Mouse (Mus musculus) heart, postnatal 36 days (tissue): Measurements from ENCODE around the gene Cox11. TPM values are rescaled to one million over a fixed set of nuclear protein-coding genes. Genes with fewer than 3 reads are reported as not detected.

Experiments
- DNase-seq, 2 experiments: peaks; one replicate each; pipeline ENCODE4 v3.0.0; 2021 to 2022
- intact Hi-C: fragments of 180-260 bp; cut with DNase I; formaldehyde crosslinking; loops from one replicate; pipeline ENCODE4 v1.15.1; 2025
- total RNA-seq, 2 experiments: library from RNA; stranded (reverse); gene quantifications; 2 replicates each; pipeline ENCODE4 v1.2.3; 2021

Cox11 gene
- total RNA-seq, 2 experiments from 2014 or later, result 24.2 to 24.3 TPM

DNA sequence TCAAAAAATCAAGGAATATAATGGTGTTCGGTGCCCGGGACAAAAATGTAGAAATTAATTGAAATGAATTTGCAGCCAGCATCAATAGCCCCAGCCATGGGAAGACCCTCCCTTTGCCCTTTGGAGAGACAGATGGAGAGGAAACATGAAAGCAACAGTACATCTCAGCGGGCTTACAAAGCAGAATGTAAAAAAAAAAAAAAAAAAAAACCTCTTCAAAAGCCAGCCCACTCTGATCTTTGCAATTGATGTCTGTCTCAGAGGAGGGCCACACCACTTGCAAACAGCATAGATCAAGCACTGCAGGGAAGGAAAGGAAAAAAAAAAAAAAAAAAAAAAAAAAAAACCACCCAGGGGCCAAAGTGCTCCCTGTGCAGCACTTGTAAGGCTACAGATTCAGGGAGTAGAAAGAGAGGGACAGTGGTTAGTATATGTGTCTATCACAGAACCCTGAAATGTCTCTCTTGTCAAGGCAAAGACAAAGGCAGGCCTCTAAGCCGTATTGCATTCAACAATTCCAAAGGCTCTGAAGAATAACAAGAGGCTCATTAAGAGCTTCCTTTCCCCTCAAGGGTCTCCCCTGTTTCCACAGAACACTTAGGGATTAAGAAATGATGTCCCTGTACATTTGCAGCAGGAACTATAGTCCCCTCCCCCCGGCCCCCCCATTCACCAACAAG, 25.8 kb downstream of the Cox11 start:
- intact Hi-C loops, result no loop called here

DNA sequence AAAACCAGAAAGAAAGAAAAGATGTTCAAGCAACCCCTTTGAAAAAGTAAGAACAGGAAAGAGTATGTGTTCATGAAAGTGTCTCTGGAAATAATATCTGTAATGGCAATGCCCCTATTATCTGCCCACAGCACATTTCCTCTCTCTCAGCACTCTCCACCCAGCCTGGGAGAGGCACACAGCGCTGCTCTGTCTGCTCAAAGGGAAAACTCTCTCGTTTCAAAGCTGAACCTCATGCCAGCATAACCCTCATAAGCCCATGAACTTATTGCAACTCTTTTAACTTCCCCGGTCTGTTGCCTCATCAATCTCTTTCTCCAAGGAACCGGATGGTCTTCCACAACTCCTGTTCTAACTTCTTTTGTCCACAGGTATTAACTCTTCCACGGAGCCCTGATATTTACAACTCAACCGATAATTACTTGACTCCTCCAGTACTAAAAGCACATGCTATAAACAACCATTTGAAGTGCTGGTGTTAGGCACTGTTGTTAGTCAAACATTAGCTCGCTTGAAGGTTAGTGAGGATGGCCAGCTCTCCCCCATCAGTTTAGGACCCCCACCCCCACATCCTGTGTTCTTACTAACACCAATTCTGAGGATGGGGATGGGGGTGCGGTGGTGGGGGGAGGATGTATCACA, 26.5 kb downstream of the Cox11 start:
- intact Hi-C loops, result no loop called here
- DNase-seq, result no peak

More for the DNA sequence above, 25.8 kb downstream of the Cox11 start:
- DNase-seq, result no peak

DNA sequence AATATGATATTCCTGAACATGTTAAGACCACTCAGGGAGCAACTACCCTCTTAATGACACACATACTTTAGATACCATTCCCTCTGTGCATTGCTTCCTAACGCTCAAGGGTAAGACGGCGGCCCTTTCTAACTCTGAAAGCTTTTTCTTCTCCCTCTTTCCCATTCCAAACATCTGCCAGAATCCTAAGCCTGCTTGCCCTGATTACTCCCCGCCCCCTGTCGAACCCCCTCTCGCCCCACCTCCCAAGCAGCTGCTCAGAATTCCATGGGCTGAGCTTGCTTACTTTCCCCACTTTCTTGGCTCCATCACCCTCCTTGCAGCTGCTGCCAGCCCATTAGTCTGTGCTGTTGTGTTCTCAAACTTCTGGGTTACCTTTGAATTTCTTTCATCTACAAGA, 27.2 kb downstream of the Cox11 start:
- DNase-seq, result no peak
- intact Hi-C loops, result no loop called here

DNA sequence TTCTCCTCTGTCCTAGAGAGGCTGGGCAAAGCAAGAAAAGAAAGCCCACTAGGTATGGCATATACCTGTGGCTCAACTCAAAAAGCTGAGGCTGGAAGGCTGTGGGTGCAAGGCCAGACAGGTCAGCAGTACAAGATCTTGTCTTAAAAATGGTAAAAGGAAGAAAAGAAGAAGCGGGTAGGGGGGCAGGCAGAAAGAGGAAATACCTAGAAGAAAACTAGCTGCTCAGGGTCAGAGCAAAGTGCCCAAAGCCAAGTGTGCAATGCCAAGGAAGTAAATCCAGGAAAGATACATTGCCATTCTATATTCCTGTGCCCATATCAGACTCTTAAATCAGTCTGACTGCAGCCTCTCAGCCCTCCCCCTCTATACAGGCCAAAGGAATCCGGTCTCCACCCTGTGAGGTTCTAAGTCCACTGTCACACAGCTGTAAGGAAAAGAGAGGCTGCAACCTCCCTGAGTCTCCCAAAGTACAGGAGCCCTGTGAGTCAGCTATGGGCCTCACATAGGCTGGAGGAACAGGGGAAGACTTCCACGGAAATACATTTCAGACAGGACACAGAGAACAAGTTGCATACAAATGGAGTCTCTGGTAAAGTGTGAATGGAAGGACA, 28.3 kb downstream of the Cox11 start:
- intact Hi-C loops, result no loop called here
- DNase-seq, result no peak

DNA sequence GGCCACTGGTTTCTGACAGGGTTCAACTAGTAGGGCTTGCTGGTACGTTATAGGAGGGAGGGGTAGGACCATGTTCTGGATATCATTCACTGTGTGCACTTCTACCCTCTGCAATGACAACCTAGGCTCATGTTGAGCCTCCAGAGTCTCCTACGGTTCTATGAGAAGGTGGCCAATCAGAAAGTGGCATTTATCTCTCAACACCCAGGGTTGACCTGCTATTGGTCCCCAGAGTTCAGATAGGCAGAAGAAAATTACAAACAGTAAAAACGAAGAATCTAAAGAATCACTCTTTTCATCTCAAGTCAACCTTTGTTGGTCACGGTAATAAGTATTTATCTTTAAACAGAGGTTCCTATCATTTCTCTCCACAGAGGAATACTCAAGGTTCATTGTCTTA, 28.9 kb downstream of the Cox11 start:
- intact Hi-C loops, result no loop called here
- DNase-seq, result no peak

DNA sequence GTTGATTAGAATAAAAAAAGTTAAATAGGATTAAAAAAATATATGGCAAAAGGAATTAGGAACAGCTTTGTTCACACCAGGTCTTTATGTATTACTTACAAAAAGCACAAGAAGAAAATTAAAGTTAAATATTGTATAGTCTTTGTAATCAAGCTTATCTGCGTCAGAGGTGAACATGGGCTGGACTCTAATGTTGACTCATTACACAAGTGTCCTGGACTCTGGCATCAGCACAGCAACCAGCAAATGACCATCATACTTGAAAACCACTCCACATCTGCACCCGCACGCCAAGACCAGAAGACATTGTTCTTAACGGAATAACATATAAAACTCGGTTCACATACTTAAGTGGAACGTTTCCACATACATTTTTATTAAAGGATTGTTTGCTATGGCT, 29.4 kb downstream of the Cox11 start:
- no peak for DNase-seq
- intact Hi-C loops, result no loop called here

DNA sequence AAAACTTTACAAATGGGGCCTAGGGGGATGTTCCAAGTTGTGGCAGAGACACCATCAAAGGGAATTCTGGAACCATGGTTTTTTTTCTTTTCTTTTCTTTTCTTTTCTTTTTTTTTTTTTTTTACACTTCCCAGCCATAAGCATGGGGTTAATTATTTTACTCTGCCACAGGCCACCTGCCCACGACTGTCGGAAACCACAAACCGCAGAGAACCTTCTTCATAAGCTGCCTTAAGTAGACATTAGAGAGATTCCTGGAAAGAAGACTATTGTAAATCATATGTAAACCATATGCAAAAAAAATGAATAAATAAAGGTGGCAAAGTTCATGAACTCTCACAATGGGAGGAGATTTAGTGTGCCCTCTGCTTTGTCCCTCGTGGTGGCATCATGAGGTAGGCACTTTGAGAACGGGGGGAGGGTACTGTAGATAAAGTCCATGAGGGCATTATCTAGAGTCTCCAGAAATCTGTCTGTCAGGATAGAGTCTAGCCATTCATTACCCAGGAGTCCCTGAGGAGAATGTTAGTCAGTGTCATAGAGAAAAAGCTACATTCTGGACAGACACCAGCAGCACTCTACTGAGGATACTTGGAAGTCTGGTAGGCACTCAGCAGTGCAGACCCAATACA, 37.6 kb downstream of the Cox11 start:
- no peak for DNase-seq
- intact Hi-C loops, result no loop called here

DNA sequence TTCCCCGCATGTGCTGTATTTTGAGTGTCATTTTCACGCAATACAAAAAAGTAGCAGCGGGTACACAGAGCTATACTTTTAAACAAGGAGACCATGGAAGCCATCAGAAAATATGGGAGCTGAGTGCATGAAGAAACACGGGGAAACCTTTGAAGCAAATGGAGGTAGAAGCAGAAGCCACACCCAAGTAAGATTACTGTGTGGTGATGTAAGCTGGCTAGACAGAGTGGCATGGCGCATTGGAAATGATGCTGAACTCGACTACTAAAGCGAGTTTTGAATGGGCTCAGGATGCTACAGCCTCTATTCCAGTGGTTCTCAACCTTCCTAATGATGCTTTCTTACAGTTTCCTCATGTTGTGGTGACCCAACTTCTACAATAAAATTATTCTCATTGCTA, 39.1 kb downstream of the Cox11 start:
- intact Hi-C loops, result no loop called here
- no peak for DNase-seq

DNA sequence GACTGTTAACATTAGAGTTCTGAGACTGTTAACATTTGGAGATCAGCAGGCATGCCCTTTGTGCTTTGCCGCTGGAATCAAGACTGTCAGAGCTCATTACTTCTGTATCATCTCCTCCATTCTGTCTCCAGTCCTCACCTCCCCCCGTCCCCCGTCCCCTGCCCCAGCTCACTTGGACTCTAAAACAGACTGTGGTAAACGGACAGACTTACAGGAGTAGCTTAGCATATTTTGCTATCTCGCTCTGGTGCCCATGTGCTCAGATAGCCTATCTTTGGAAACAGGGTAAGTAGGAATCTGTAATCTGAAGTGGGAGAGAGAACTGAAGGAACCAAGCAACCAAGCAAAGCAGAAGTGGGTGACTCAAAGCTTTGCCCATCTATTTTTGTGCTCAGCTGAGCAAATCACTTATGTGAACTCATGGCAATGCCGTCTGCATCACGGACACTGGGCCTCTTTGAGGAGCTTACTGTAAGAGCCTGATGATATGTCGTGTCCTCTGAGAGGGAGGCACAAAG, 39.9 kb downstream of the Cox11 start:
- DNase-seq, result no peak
- intact Hi-C loops, result no loop called here

DNA sequence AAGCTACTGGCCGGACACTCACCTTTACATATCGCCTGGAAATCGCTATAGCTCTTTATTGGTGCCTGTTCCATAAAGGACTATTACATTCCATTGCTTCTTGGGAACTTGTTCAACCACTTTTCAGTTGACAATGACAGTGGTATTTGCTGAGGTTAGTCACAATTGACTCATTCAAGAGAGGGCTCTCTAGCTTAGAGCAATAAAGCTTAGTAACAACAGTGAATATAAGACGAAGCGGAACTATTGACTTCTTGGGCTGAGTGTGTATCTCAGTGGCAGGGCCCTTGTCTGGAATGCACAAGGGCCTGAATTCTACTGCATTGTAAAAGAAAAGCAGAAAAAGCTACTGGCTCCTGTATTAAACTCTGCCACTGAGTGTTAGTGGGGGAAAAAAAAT, 40.6 kb downstream of the Cox11 start:
- intact Hi-C loops, result no loop called here
- no peak for DNase-seq

DNA sequence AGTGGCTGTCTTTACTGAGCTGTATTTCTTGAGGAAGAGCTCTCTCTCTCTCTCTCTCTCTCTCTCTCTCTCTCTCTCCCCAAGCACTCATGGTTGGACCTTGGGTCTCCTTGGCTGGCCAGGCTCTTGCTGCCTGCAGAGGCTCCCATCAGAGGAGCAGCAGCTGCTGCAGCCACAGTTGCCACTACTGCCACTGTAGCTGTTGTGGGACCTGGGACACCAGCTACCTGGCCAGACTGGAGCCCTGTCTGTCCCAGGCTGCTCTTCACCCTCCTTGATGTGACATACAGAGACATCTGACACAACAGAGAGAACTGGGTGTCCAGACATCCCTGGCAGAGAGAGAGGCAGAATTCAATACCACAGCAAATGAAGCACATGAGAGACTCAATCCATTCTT, 43.2 kb downstream of the Cox11 start:
- DNase-seq, result no peak
- intact Hi-C loops, result no loop called here

DNA sequence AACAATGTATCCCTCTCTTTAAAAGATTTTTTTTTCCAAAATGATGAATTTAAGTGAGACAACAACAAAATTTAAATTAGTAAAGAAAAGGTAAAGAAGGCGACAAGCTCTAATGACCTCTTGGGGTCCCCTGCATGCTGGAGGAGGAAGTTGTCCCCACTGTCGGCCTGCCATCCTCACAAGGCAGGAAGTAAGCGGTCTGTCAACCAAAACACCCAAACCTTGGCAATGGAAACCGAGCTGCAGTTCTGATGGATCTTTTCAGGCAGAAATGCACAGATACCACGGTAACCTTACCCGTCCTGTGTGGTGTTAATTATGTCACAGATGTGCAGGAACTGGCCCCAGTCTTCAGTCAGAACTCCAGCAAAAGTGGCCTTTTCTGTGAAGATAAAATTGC, 46.8 kb downstream of the Cox11 start:
- no peak for DNase-seq
- intact Hi-C loops, result no loop called here

DNA sequence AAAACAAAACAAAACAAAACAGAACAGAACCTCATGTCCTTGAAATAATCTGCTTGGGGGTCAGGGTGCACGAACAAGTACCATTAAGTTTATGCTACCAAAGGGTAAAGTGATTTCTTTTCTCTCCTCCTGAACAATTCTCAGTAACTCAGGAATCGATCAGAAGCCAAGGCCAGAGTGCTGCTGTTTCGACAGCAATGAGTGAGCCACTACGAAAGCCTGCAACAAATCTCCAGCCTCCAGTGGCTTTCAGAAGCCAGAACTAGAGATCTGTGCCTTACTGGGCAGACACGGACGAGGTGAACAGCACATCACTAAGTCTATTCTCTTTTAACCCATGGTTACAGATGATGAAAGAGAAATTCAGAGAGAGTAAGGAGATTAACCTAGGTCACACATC, 47.2 kb downstream of the Cox11 start:
- DNase-seq, result no peak
- intact Hi-C loops, result no loop called here

DNA sequence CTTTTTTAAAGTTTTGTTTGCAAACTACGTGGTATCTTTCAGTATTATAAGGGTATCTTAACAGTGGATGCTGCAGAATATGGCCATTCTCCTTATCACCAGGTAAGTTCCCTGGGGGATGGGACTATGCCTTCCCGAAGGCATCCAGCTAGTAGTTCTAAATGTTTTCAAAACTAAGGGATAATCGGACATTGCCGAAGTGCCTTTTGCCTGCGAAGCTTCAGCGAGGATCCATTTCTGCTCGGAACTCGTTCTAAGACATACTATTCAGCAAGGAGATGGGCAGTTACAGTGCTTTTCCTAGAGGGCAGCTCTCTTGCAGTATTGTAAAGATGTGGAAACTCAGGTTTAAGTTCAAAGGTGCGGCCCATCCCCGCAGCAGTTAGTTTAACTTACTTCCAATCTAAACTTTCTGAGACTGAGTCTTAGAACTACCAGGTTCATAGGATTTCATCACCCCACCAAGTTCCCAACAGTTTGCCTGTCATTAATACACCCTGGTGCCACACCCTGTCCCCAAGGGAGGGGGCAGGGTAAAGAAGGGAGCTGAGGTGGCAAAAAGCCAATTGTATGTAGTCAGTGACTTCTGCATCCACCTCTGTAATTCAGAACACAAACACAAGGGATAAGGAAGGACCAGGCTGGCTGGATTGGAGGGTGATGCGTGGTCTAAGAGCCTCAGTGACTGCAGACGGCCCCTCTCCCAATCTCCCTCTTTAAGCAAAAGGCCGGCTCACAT, 48.5 kb downstream of the Cox11 start:
- no peak for DNase-seq
- intact Hi-C loops, result no loop called here

DNA sequence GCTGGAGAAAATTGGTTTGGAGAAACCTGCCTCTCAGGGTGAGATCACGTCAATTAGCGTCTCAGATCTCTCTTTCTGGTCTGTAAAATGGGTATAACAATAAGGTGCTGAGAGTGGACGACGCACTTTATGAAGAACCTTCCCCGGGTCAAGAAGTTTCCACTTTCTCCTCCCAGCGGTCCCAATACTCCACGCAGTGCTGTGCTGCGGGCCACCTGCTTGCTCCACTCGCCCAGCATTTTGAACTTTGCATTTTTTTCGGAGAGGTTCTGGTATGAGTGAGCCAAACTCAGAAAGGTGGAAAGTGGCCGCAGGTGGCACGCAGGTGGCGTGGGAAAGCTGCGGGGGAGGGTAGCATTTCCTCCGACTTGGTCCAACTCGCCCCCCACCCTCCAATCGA, 49.1 kb downstream of the Cox11 start:
- no peak for DNase-seq
- intact Hi-C loops, result no loop called here

DNA sequence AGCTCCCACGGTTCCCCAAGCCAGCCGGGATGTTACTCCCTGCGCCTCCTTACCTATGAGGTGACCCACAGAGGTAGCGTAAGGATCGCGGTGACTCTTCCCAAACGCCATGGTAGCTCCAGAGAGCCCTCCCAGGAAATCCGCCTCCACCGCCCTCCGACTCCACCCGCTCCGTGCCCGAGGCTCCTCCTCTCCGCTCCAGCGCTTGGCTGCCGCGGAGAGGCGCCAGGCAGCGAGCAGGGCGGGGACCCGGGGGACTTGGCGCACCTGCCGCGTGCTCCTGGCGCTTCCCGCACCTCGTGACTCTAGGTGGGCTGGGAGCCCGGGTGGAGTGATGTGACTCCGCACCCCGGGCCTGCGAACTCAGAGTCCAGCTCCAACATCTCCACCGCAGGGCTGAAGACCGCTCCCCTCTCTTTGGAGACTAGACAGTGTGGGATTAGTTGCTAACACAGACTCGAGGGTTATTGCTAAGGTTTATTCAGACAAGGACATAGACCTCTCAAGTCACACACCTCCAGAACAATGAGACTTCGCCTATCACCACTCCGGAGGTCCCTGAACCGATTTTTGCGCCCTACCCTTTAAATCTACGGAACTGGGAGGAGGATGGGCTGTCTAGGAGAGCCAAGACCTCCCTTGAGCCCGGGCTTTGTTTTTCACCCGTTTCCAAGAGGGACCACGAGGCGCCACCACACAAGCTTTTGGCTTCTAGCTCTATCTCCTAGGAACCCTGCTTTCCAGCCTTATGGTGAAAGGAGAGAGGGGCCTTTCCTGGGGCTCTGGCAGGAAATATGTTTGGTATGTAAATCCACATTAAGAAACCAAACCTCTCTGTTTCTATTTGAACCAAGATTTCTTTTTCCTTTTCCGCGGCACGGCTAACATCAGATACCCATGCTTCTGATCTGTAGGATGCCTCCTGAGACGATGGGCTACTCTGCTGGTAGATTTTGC, 49.8 kb downstream of the Cox11 start, which contains the start of gene Tom1l1:
Tom1l1 (minus strand) TSS at position 907 of the 957 bp plus-strand sequence.
- intact Hi-C loops, result no loop called here
- peak; percentile 66 to 74 for DNase-seq

DNA sequence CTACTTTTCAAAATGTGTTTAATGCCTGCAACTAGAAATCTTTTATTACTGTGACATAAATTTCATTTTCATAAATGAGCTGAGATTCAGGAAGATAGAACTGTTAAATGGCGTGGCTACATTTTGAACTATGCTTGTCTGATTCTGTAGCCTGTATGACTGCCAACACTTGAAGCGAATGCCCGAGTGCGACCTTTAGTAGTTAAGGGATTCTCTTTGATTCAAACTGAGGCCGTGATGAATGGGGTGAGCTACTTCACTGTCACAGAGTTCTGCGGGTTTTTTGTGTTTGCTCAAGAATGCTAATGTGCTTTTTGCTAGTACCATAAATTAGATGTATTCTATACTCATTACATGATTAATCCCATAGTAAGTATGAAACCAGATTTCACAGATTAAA, 52.4 kb downstream of the Cox11 start:
- intact Hi-C loops, result no loop called here
- DNase-seq, result no peak

DNA sequence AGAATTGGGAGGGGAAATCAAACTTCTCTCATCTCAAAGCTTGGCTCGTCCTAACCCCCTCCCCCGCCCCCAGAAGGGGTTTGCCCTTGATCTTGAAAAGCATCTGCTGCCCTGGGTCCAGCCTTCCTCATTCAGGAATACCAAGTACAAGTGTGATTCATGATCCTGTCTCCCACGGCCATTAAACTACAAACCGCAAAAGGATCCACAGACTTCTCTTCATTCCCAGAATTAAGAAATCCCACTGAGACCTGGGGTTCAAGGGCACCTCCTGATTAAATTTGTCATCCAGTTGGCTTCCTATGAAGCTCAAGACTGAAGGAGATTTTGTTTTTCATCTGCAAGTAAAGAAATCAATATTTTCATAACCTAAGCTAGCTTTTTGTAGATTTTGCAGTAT, 56.2 kb downstream of the Cox11 start:
- DNase-seq, result no peak
- intact Hi-C loops, result no loop called here
